Mouse (Mus musculus): Measurements from ENCODE around the gene Aqp8. TPM values are rescaled to one million over a fixed set of nuclear protein-coding genes. Genes with fewer than 3 reads are reported as not detected.

The Aqp8 gene
- polyA plus RNA-seq, 1 experiment from 2014 or later = 12.4 TPM

GRCm38 (mm10) chr7:123499481-123500238, 37.6 kb downstream of the Aqp8 start:
- Histone ChIP-seq H3K9me3 (no peaks in the 10 kb centered on the region), H3K27me3 (replicated peaks) (no peaks in the 10 kb centered on the region), H3K4me3 (replicated peaks) (peak overlapping the region; percentile 58), H3K4me1 (replicated peaks) (peaks cover 5% of the 10 kb centered on the region; the same call in 1 of the 2 replicates), H3K27ac (no peak overlapping the region), H3K4me2 (replicated peaks) (peak overlapping the region; percentile 96), H3K9ac (peak overlapping the region; percentile 48), H3K36me3 (no peaks in the 10 kb centered on the region)
- 38% methylated on average over 19 of the region's 19 CpGs for WGBS
- peak; percentile 8; the same call in 1 of the 2 replicates for ATAC-seq

DNA sequence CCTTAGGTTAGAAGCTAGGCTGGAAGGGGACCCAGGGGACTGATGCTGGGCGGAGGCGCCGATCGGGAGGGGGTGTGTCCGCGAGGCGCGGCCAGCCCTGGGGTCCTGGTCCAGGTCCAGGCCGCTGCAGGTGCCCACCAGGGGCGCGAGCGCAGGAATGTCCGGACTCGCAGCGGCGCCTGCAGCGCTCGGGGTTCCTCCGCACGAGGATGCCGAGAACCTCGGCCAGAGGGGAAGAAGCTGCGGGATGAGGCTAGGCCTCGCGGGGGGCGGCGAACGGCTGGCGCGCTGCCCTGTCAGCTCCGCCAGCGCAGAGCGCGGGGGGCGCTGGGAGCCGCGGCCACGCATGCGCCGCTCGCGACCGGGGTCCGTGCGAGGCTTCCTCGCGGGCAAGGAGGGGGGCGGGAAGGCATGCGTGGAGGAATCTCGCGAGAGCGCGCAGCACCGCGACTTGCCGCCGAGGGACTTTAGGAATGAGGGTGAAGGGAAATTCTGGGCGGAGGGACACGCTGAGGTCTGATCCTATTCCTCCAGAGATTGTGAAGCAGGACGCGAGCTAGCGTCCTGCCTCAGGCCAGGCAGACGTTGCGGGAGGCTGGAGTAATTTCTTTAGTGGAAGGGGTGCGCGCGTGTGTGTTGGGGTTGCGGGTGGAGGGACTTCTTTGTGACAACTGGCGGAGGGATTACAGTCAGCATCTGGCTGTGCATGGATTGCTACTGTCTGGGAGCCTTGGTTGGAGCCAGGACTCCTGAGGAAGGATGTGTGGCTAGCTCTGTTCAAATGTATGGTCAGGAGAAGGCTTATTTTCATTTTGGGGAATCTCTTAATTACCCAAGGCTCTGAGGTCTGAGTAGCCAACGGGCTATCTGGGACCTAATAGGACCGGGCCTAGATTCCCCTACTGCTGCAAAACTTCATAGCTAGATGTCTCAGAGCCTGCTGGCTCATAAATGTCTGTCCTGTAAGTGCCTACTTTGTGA, 38.4 kb downstream of the Aqp8 start, which contains the start of gene Zkscan2:
Gene Zkscan2 (minus strand): TSS at position 211 of the 981 bp plus-strand sequence.
- H3K9ac ChIP-seq = peak within 1 kb of the TSS; percentile 48
- ATAC-seq = peak; percentile 95

DNA sequence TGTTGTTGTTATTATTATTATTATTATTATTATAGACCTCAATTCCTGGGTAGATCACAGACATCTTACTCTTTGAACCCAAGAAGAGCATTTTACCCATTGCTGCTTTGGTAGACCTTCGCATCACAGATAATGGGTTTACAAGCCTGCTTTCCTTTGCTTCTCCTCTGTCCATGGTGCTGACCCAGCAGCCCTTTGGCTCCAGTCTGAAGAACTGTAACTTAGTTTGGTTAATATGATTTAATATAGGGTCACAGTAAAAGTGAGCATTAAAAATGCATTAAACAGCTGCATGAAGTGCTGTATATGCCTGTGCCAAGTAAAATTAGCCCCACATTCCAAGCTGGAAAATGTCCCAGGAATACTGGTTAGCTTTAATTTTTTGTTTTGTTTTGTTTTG, 41.3 kb downstream of the Aqp8 start:
- no peaks in the 10 kb centered on the region for H3K36me3 ChIP-seq
- no peak overlapping the region for H3K9ac ChIP-seq
- H3K9me3 ChIP-seq = no peaks in the 10 kb centered on the region
- no peak overlapping the region for H3K27ac ChIP-seq
- WGBS = 6% methylated on average over 1 of the region's 1 CpGs
- no peak overlapping the region for H3K4me3 ChIP-seq (replicated peaks)
- H3K4me1 ChIP-seq (replicated peaks) = peaks cover 5% of the 10 kb centered on the region; the same call in 1 of the 2 replicates
- no peak for ATAC-seq
- H3K4me2 ChIP-seq (replicated peaks) = no peak overlapping the region
- no peaks in the 10 kb centered on the region for H3K27me3 ChIP-seq (replicated peaks)

More for the DNA sequence above, 38.4 kb downstream of the Aqp8 start, which contains the start of gene Zkscan2:
- Histone ChIP-seq H3K4me3 (replicated peaks) (peak within 1 kb of the TSS; percentile 58), H3K9me3 (no peaks in the 10 kb centered on the region), H3K36me3 (no peaks in the 10 kb centered on the region), H3K4me1 (replicated peaks) (peaks cover 5% of the 10 kb centered on the region; the same call in 1 of the 2 replicates), H3K4me2 (replicated peaks) (peak within 1 kb of the TSS; percentile 96), H3K27ac (no peak within 1 kb of the TSS), H3K27me3 (replicated peaks) (no peaks in the 10 kb centered on the region)
- WGBS = 2% methylated on average over 71 of the region's 71 CpGs

DNA sequence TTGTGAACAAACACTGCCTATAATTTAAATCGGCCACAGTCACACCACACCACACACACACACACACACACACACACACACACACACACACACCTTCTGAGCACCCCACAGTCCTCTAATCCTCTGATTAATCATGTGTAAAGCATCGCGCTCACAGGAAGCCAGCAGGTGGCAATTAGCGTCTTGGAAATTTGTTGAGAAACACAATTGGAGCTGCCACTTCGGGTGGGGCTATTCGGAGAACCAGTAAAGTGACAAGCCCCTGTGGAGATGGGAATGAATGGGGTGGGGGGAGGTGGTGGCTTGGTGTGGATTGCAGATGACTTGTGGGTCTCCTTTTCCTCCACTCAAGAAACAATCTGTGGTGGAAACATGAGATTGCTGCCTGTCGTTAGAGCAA, 45.9 kb downstream of the Aqp8 start:
- no peaks in the 10 kb centered on the region for H3K36me3 ChIP-seq
- no peaks in the 10 kb centered on the region for H3K9me3 ChIP-seq
- no peak for ATAC-seq
- no peaks in the 10 kb centered on the region for H3K27me3 ChIP-seq (replicated peaks)
- no peak overlapping the region for H3K27ac ChIP-seq
- H3K9ac ChIP-seq = no peak overlapping the region
- no peak overlapping the region for H3K4me3 ChIP-seq (replicated peaks)
- H3K4me1 ChIP-seq (replicated peaks) = no peaks in the 10 kb centered on the region
- 86% methylated on average over 7 of the region's 7 CpGs for WGBS
- no peak overlapping the region for H3K4me2 ChIP-seq (replicated peaks)

Other genes with a start within 250 kb of the Aqp8 start
- gene Slc5a11, start 247.5 kb upstream of the Aqp8 start, polyA plus RNA-seq (2015; fragmentation: Nextera tagmentation; extraction: Ambion mirVana) = 12.7 and 15.8 TPM in 2 replicates
- gene Lcmt1, start 92.5 kb upstream of the Aqp8 start, polyA plus RNA-seq (2015; fragmentation: Nextera tagmentation; extraction: Ambion mirVana) = 42.9 and 46.5 TPM in 2 replicates
- 20.4 and 20.8 TPM in 2 replicates for gene Arhgap17, start 92.4 kb upstream of the Aqp8 start, polyA plus RNA-seq (2015; fragmentation: Nextera tagmentation; extraction: Ambion mirVana)
- gene Zkscan2, start 38.2 kb downstream of the Aqp8 start, polyA plus RNA-seq (2015; fragmentation: Nextera tagmentation; extraction: Ambion mirVana) = 1.8 and 2.1 TPM in 2 replicates